Mouse (Mus musculus): Measurements from ENCODE around the gene Luzp2. TPM values are rescaled to one million over a fixed set of nuclear protein-coding genes. Genes with fewer than 3 reads are reported as not detected.

Gene Luzp2
- not detected in 2 replicates for polyA plus RNA-seq (2012; rRNA removed)

GRCm38 (mm10) chr7:54835372-54835851, at the start of gene Luzp2:
Gene Luzp2, plus strand, starts transcription at chr7:54835498.

